Mouse (Mus musculus) gastrocnemius, postnatal 25 days (tissue): ENCODE data around the gene Spef1. TPM values are rescaled to one million over a fixed set of nuclear protein-coding genes. Genes with fewer than 3 reads are reported as not detected.
"Not testable (repeated sequence)": the region's sequence is repeated elsewhere in the genome, so short reads cannot be mapped to it uniquely, and the experiment has no call there.

Source experiments
- DNase-seq: peaks from one replicate; pipeline ENCODE4 v3.0.0; 2022
- long read RNA-seq, 2 experiments: library from polyadenylated mRNA; stranded (forward); transcript quantifications; one replicate each; pipeline ENCODE4 v2.0.0; 2021
- total RNA-seq, 2 experiments: library from RNA; stranded (reverse); gene quantifications; 1 replicate in 1 of 2; 2 replicates in 1 of 2; pipeline ENCODE4 v1.2.3; 2021

Spef1 gene
- total RNA-seq = 1 to 10 TPM; 1.9 to 2.1 TPM
- long read RNA-seq, experiment 1, partial matches to known transcripts = 0 of 2 reads
- long read RNA-seq, experiment 1, other reads (novel, unspliced or antisense) = 2 of 2 reads
- long read RNA-seq, experiment 2, partial matches to known transcripts = 0 of 1 reads
- long read RNA-seq, experiment 2, other reads (novel, unspliced or antisense) = 0 of 1 reads

GRCm38 (mm10) chr2:131186771-131187601 is at the start of gene Spef1, which contains the start of gene Cdc25b:
Gene Spef1, minus strand, starts transcription at chr2:131187282.
Gene Cdc25b, plus strand, starts transcription at chr2:131186949.
- DNase-seq = peak; percentile 85

GRCm38 (mm10) chr2:131234970-131235635 is 48.0 kb upstream of the Spef1 start:
- no peak for DNase-seq

GRCm38 (mm10) chr2:131234127-131234650 is 47.1 kb upstream of the Spef1 start:
- DNase-seq = no peak

- peak; percentile 98 for DNase-seq
Observed at GRCm38 (mm10) chr2:131233307-131234126, 46.4 kb upstream of the Spef1 start, which contains the start of gene Mavs. Gene Mavs, plus strand, starts transcription at chr2:131234063.

GRCm38 (mm10) chr2:131232558-131232957 is 45.5 kb upstream of the Spef1 start:
- no peak for DNase-seq

- no peak for DNase-seq
Observed at GRCm38 (mm10) chr2:131227243-131227642, 40.2 kb upstream of the Spef1 start.

- not testable (repeated sequence) for DNase-seq
Observed at GRCm38 (mm10) chr2:131226669-131227068, 39.6 kb upstream of the Spef1 start.

GRCm38 (mm10) chr2:131225178-131225577 is 38.1 kb upstream of the Spef1 start:
- no peak for DNase-seq

- no peak for DNase-seq
Observed at GRCm38 (mm10) chr2:131223569-131223968, 36.5 kb upstream of the Spef1 start.

- no peak for DNase-seq
Observed at GRCm38 (mm10) chr2:131222562-131222961, 35.5 kb upstream of the Spef1 start.

- no peak for DNase-seq
Observed at GRCm38 (mm10) chr2:131221853-131222515, 34.9 kb upstream of the Spef1 start.

- DNase-seq = no peak
Observed at GRCm38 (mm10) chr2:131220030-131220429, 32.9 kb upstream of the Spef1 start.

GRCm38 (mm10) chr2:131215941-131216858 is 29.1 kb upstream of the Spef1 start:
- peak; percentile 33 for DNase-seq

- DNase-seq = no peak
Observed at GRCm38 (mm10) chr2:131213773-131214172, 26.7 kb upstream of the Spef1 start.

GRCm38 (mm10) chr2:131211026-131211615 is 24.0 kb upstream of the Spef1 start:
- DNase-seq = no peak

GRCm38 (mm10) chr2:131209969-131210792 is 23.1 kb upstream of the Spef1 start:
- DNase-seq = peak; percentile 94

- DNase-seq = peak; percentile 23
Observed at GRCm38 (mm10) chr2:131209125-131209795, 22.2 kb upstream of the Spef1 start.

- DNase-seq = no peak
Observed at GRCm38 (mm10) chr2:131208356-131208755, 21.3 kb upstream of the Spef1 start.
